Mouse (Mus musculus): ENCODE measurements around the gene Ankfn1. TPM values are rescaled to one million over a fixed set of nuclear protein-coding genes. Genes with fewer than 3 reads are reported as not detected.
A peak's percentile ranks its signal among the peaks of the same experiment; 100 is the strongest.

Ankfn1 gene
- polyA plus RNA-seq, 1 experiment from 2014 or later: 2.1 TPM

DNA sequence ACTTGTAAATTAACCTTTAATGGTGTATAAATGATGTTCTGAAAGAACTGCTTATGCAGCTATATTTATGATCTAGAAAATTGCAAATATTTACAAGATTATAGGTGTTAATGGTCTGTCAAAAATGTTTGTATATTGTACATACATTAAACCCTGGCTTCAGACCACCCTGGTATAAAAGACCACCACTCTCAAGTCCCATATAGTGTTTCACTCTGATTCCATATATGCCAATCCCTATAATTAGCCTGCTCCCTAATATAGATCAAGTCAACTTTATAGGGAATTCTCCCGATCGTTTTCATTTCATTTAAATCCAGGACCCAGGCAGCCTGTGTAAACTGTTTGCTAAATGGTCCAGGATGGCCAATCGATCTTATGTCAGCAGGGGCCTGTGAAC lies 170.2 kb downstream of the Ankfn1 start:
- H3K27ac ChIP-seq (ENCODE audit: low read depth): no peak overlapping the region
- no peak overlapping the region for H3K9ac ChIP-seq
- no peak for TF ChIP-seq CTCF (IDR thresholded peaks at IDR 0.05; ENCODE audit: low read depth)
- DNase-seq (peak; percentile 58), ATAC-seq (ENCODE audit: insufficient read depth) (peak; percentile 79)
- no peaks in the 10 kb centered on the region for H3K4me1 ChIP-seq (ENCODE audit: insufficient read depth)
- 19% methylated on average over 3 of the region's 3 CpGs for WGBS
- H3K9me3 ChIP-seq (ENCODE audit: low read depth, low read length): no peaks in the 10 kb centered on the region
- no peaks in the 10 kb centered on the region for H3K36me3 ChIP-seq (ENCODE audit: insufficient read depth)
- no peak overlapping the region for H3K4me3 ChIP-seq (ENCODE audit: low read depth, low read length)
- no peak overlapping the region for H3K4me2 ChIP-seq
- H3K27me3 ChIP-seq (ENCODE audit: insufficient read depth, low read length): no peaks in the 10 kb centered on the region

DNA sequence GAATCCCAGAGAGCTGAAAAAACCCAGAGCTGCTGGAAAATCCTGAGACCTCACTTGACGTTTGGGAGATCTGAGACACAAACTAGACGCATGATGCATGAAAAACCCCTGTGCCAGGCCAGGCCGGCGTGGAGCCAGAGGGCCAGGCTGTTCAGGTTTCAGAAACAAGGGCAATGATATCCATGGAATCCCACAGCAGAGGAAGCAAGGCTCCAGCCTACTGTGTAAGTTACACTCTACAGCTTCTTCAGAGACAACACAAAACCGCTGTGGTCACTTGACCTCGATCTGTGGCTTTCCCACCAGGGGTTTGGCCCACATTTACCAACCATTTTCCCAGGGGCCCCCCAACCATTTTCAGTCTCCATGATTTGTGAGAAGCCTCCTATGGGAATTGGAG lies 171.1 kb downstream of the Ankfn1 start:
- ATAC-seq (ENCODE audit: insufficient read depth): no peak
- Histone ChIP-seq H3K27me3 (ENCODE audit: insufficient read depth, low read length) (no peaks in the 10 kb centered on the region), H3K27ac (ENCODE audit: low read depth) (peak overlapping the region; percentile 25; the same call in 1 of the 2 replicates), H3K9ac (no peak overlapping the region), H3K4me1 (ENCODE audit: insufficient read depth) (0 out of 2 replicates have a peak, but pooled peaks cover under 1% of the 10 kb centered on the region), H3K4me3 (ENCODE audit: low read depth, low read length) (no peak overlapping the region), H3K4me2 (no peak overlapping the region), H3K9me3 (ENCODE audit: low read depth, low read length) (no peaks in the 10 kb centered on the region), H3K36me3 (ENCODE audit: insufficient read depth) (no peaks in the 10 kb centered on the region)
- 41% methylated on average over 6 of the region's 6 CpGs for WGBS
- no peak for TF ChIP-seq CTCF (IDR thresholded peaks at IDR 0.05; ENCODE audit: low read depth)
- DNase-seq: no peak

DNA sequence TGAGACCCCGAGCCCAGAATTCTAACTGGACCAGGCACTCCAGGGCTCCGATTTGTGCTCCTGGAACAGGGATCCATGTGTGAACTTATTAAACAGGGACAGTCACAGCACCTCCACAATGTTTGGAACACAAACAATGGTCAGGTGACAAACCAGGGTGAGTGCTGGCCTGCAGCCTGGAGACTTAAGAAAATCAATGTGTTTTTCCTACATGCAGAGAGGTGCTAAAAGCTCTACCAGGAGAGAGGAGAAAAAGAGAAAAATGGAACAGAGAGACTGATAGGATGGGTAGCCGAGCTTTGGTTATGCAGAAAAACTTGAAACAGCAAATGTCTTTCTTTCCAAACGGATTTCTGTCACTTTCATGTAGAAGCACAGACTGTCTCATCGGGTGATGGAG lies 174.5 kb downstream of the Ankfn1 start:
- H3K27ac ChIP-seq (ENCODE audit: low read depth): no peak overlapping the region
- H3K4me3 ChIP-seq (ENCODE audit: low read depth, low read length): no peak overlapping the region
- no peaks in the 10 kb centered on the region for H3K9me3 ChIP-seq (ENCODE audit: low read depth, low read length)
- H3K27me3 ChIP-seq (ENCODE audit: insufficient read depth, low read length): no peaks in the 10 kb centered on the region
- no peak overlapping the region for H3K9ac ChIP-seq
- ATAC-seq (ENCODE audit: insufficient read depth) (no peak), DNase-seq (no peak)
- peaks cover 7% of the 10 kb centered on the region; the same call in 1 of the 2 replicates for H3K4me1 ChIP-seq (ENCODE audit: insufficient read depth)
- TF ChIP-seq CTCF (IDR thresholded peaks at IDR 0.05; ENCODE audit: low read depth): no peak
- H3K4me2 ChIP-seq: no peak overlapping the region
- 66% methylated on average over 5 of the region's 5 CpGs for WGBS
- H3K36me3 ChIP-seq (ENCODE audit: insufficient read depth): no peaks in the 10 kb centered on the region

DNA sequence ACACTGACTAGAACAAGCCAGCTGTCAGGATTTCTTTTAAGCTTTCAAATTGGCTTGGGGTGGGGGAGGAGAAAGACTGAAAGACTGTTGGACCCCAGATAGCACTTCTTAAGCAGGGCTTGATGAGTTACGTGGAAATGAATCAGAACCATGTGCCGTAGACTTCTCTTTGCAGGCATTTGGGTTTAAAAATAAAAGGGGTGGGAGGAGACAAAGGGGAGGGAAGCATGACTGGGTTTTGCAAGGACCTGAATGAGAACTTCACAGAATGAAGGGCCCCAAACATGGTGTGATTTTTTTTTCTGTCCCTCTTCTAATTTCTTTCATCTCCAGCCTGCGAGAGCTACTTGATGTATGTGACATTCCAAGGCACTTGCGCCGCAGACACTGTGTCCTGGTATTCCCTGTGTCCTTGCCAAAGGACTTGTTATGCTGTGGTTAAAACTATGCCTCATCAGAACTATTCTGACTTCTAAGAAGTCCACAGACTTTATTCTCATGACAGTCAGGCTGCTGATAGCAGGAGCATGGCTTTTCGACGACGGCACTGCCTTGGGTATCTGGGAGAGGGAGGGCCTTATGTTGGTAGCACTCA lies 176.4 kb downstream of the Ankfn1 start:
- 37% methylated on average over 8 of the region's 8 CpGs for WGBS
- Histone ChIP-seq H3K4me2 (no peak overlapping the region), H3K36me3 (ENCODE audit: insufficient read depth) (no peaks in the 10 kb centered on the region), H3K4me3 (ENCODE audit: low read depth, low read length) (no peak overlapping the region), H3K27ac (ENCODE audit: low read depth) (no peak overlapping the region), H3K9ac (no peak overlapping the region), H3K9me3 (ENCODE audit: low read depth, low read length) (no peaks in the 10 kb centered on the region), H3K27me3 (ENCODE audit: insufficient read depth, low read length) (no peaks in the 10 kb centered on the region), H3K4me1 (ENCODE audit: insufficient read depth) (peaks cover 7% of the 10 kb centered on the region; the same call in 1 of the 2 replicates)
- TF ChIP-seq CTCF (IDR thresholded peaks at IDR 0.05; ENCODE audit: low read depth): no peak
- DNase-seq (peak; percentile 71), ATAC-seq (ENCODE audit: insufficient read depth) (peak; percentile 66)

DNA sequence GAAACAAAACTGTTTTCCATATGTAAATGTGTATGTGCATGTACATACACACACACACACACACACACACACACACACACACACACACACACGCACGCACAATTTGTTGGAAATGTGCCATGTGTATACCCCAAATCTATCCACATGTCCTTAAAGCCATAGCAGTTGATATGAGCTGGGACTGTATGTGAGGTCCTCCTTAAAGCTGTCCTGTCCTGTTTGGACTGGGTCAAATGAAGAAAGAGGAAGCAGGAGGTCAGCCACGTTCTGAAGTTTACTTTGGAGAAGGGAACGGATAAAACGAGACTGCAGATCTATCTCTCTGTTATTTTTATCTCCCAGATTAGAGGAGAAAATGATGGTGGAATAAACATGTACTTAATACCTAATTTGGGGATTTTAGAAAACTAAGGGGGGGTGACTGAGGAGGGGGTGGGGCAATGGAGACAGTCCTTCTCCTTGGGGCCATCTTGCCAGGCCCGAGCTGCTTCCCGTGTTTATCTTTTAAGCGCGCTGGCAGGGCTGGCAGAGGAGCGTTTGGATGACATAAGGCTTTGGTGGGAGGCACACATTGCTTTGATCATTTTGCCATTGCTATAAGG lies 187.1 kb downstream of the Ankfn1 start:
- no peaks in the 10 kb centered on the region for H3K4me1 ChIP-seq (ENCODE audit: insufficient read depth)
- H3K9me3 ChIP-seq (ENCODE audit: low read depth, low read length): no peaks in the 10 kb centered on the region
- no peak overlapping the region for H3K4me2 ChIP-seq
- peak overlapping the region; percentile 49; the same call in 1 of the 2 replicates for H3K27ac ChIP-seq (ENCODE audit: low read depth)
- WGBS: 27% methylated on average over 10 of the region's 10 CpGs
- H3K27me3 ChIP-seq (ENCODE audit: insufficient read depth, low read length): no peaks in the 10 kb centered on the region
- H3K9ac ChIP-seq: no peak overlapping the region
- DNase-seq: peak; percentile 52
- H3K4me3 ChIP-seq (ENCODE audit: low read depth, low read length): no peak overlapping the region
- no peak for TF ChIP-seq CTCF (IDR thresholded peaks at IDR 0.05; ENCODE audit: low read depth)
- peak; percentile 92 for ATAC-seq (ENCODE audit: insufficient read depth)
- no peaks in the 10 kb centered on the region for H3K36me3 ChIP-seq (ENCODE audit: insufficient read depth)

DNA sequence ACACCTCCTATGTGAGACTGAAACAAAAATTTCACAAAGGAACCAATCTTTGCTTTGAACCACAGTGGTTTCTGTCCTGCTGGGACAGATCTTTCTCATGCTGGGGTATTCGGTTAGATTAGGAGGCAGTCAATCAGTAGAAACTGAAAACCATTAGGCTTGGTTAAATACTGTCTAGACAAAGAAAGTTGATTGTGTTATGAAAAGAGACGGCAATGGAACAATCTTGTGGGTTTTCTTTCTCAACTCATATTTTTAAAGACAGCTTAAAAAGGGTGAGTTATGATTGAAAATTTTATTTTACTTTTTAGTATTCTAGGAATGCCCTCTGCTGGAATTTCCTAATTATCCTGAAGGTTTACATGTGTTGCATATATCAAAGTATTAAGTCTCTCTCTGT lies 191.1 kb downstream of the Ankfn1 start:
- no peaks in the 10 kb centered on the region for H3K9me3 ChIP-seq (ENCODE audit: low read depth, low read length)
- ATAC-seq (ENCODE audit: insufficient read depth): no peak
- H3K4me1 ChIP-seq (ENCODE audit: insufficient read depth): no peaks in the 10 kb centered on the region
- 74% methylated on average over 2 of the region's 2 CpGs for WGBS
- no peak for DNase-seq
- no peak for TF ChIP-seq CTCF (IDR thresholded peaks at IDR 0.05; ENCODE audit: low read depth)
- H3K4me2 ChIP-seq: no peak overlapping the region
- no peaks in the 10 kb centered on the region for H3K36me3 ChIP-seq (ENCODE audit: insufficient read depth)
- no peak overlapping the region for H3K4me3 ChIP-seq (ENCODE audit: low read depth, low read length)
- H3K27me3 ChIP-seq (ENCODE audit: insufficient read depth, low read length): no peaks in the 10 kb centered on the region
- no peak overlapping the region for H3K9ac ChIP-seq
- H3K27ac ChIP-seq (ENCODE audit: low read depth): no peak overlapping the region

DNA sequence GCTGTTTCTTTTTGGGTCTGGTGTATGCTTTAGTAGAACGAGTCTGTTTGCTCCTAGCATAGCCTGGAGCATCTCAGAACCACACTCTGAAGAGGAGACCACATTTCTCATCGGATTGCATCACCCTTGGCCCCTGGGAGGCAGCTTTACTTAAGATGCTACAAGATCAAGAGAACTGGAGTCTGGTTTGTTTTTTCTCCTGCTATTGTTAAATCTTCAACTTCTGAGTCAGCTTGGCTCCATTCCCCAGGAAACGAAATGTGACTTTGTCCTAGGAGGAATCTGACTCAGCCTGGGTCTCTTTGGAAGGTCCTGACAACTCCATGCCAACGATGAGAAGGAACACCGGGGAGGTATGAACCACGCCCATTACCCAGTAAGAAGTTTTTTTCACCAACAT lies 197.6 kb downstream of the Ankfn1 start:
- no peak for DNase-seq
- Histone ChIP-seq H3K4me2 (no peak overlapping the region), H3K27ac (ENCODE audit: low read depth) (no peak overlapping the region), H3K4me1 (ENCODE audit: insufficient read depth) (no peaks in the 10 kb centered on the region), H3K9me3 (ENCODE audit: low read depth, low read length) (no peaks in the 10 kb centered on the region), H3K9ac (no peak overlapping the region), H3K36me3 (ENCODE audit: insufficient read depth) (no peaks in the 10 kb centered on the region), H3K4me3 (ENCODE audit: low read depth, low read length) (no peak overlapping the region), H3K27me3 (ENCODE audit: insufficient read depth, low read length) (no peaks in the 10 kb centered on the region)
- WGBS: 76% methylated on average over 6 of the region's 6 CpGs
- no peak for ATAC-seq (ENCODE audit: insufficient read depth)
- no peak for TF ChIP-seq CTCF (IDR thresholded peaks at IDR 0.05; ENCODE audit: low read depth)
